In the genomic region with DNA sequence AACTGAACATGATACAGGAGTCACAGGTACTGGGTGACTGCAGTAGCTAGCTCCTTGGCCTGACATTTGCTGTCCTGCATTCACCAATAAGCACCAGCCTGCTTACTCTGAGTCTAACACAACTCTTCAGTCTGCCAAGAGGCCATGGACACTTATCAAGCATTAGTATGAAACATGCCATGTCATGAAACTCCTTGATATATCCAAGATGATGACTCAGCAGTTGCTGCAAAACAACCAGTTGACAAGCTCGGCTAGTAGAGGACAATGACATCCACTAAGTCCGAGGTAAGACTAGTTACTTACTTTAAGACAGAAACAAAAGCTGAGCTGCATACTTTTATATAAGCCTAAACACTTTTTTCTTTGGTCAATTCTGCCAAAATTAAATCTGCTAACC, we compare ENCODE assay signal across 8 mouse cellular contexts. TPM values are rescaled to one million over a fixed set of nuclear protein-coding genes. Genes with fewer than 3 reads are reported as not detected.
A peak's percentile ranks its signal among the peaks of the same experiment; 100 is the strongest.
DNase-seq lines count a peak whose midpoint lies in the region; ATAC-seq and TF ChIP-seq lines count a peak whose summit lies in the region.

No protein-coding gene starts in this region.

- H3K36me3 ChIP-seq in lung, postnatal 0 days (ENCODE audit: insufficient read depth, low read length): no peaks in the 10 kb centered on the region
- no peaks in the 10 kb centered on the region for H3K36me3 ChIP-seq in hindbrain, embryonic 14.5 days (replicated peaks; ENCODE audit: control insufficient read depth, insufficient read depth)
- H3K36me3 ChIP-seq in midbrain, embryonic 14.5 days (ENCODE audit: control insufficient read depth, insufficient read depth, low read length): no peaks in the 10 kb centered on the region

- no peaks in the 10 kb centered on the region for H3K27me3 ChIP-seq in lung, postnatal 0 days (replicated peaks; ENCODE audit: insufficient read depth, low read length)
- no peaks in the 10 kb centered on the region for H3K27me3 ChIP-seq in hindbrain, embryonic 14.5 days (ENCODE audit: control insufficient read depth, insufficient read depth, low read length)
- no peaks in the 10 kb centered on the region for H3K27me3 ChIP-seq in midbrain, embryonic 14.5 days (ENCODE audit: control insufficient read depth, insufficient read depth, low read length)

- TF ChIP-seq CTCF in lung, postnatal 0 days (IDR thresholded peaks at IDR 0.05): no peak

- 13% methylated on average over 2 of the region's 2 CpGs for WGBS in lung, postnatal 0 days
- 34% methylated on average over 2 of the region's 2 CpGs for WGBS in hindbrain, embryonic 14.5 days
- 23% methylated on average over 2 of the region's 2 CpGs for WGBS in midbrain, embryonic 14.5 days

- H3K27ac ChIP-seq in lung, postnatal 0 days (ENCODE audit: low read length): no peak overlapping the region
- no peak overlapping the region for H3K27ac ChIP-seq in hindbrain, embryonic 14.5 days
- no peak overlapping the region for H3K27ac ChIP-seq in midbrain, embryonic 14.5 days (replicated peaks; ENCODE audit: low read depth, low read length)

- no peak for TF ChIP-seq EP300 in lung, postnatal 0 days (IDR thresholded peaks at IDR 0.05)

- H3K4me1 ChIP-seq in lung, postnatal 0 days (ENCODE audit: insufficient read depth, low read depth, low read length): peaks cover 8% of the 10 kb centered on the region
- H3K4me1 ChIP-seq in hindbrain, embryonic 14.5 days (replicated peaks; ENCODE audit: control insufficient read depth, insufficient read depth, low read length): peaks cover 23% of the 10 kb centered on the region
- H3K4me1 ChIP-seq in midbrain, embryonic 14.5 days (ENCODE audit: control insufficient read depth, insufficient read depth, low read length): peaks cover 17% of the 10 kb centered on the region

- ATAC-seq in lung, postnatal 0 days: no peak
- no peak for ATAC-seq in hindbrain, embryonic 14.5 days (ENCODE audit: low FRiP score)
- no peak for ATAC-seq in midbrain, embryonic 14.5 days (ENCODE audit: low FRiP score, low TSS enrichment)
- no peak for ATAC-seq in cerebellum, adult (ENCODE audit: insufficient number of reproducible peaks, low FRiP score, low TSS enrichment)

- H3K4me2 ChIP-seq in lung, postnatal 0 days (replicated peaks; ENCODE audit: low read depth, low read length): no peak overlapping the region
- peak overlapping the region; percentile 91 for H3K4me2 ChIP-seq in hindbrain, embryonic 14.5 days (replicated peaks)
- H3K4me2 ChIP-seq in midbrain, embryonic 14.5 days (ENCODE audit: low read length): peak overlapping the region; percentile 83

- no peaks in the 10 kb centered on the region for H3K9me3 ChIP-seq in lung, postnatal 0 days (ENCODE audit: low read length)
- H3K9me3 ChIP-seq in hindbrain, embryonic 14.5 days (ENCODE audit: control insufficient read depth, low read length): no peaks in the 10 kb centered on the region
- no peaks in the 10 kb centered on the region for H3K9me3 ChIP-seq in midbrain, embryonic 14.5 days (ENCODE audit: control insufficient read depth, low read length)

- no peak overlapping the region for H3K9ac ChIP-seq in lung, postnatal 0 days (replicated peaks; ENCODE audit: low read depth)
- no peak overlapping the region for H3K9ac ChIP-seq in hindbrain, embryonic 14.5 days
- H3K9ac ChIP-seq in midbrain, embryonic 14.5 days (replicated peaks; ENCODE audit: low read length): no peak overlapping the region

- peak; percentile 60 for DNase-seq in lung, postnatal 0 days (ENCODE audit: low spot score)
- DNase-seq in lung, postnatal 4 days: no peak
- peak; percentile 4 for DNase-seq in brain, adult 2 months (ENCODE audit: low read depth, low spot score)
- DNase-seq in hindbrain, embryonic 14.5 days (ENCODE audit: low spot score): no peak
- DNase-seq in midbrain, embryonic 14.5 days: no peak
- DNase-seq in left cerebral cortex, adult 11 months (ENCODE audit: low spot score): no peak
- DNase-seq in kidney, postnatal 25 days: no peak

- 0 out of 2 replicates have a peak overlapping the region, but pooled peaks have one; percentile 0 for H3K4me3 ChIP-seq in lung, postnatal 0 days (ENCODE audit: low read depth, low read length)
- no peak overlapping the region for H3K4me3 ChIP-seq in hindbrain, embryonic 14.5 days (replicated peaks; ENCODE audit: low read length)
- 0 out of 2 replicates have a peak overlapping the region, but pooled peaks have one; percentile 12 for H3K4me3 ChIP-seq in midbrain, embryonic 14.5 days (replicated peaks; ENCODE audit: low read depth, low read length)

RNA-seq across cellular contexts. Expression of a gene that starts 2.5 kb away (rescaled TPM):
- 14.0 and 16.9 TPM in 2 replicates for polyA plus RNA-seq in lung, postnatal 0 days (2015; fragmentation: Nextera tagmentation; extraction: Ambion mirVana)
- 25.9 and 33.2 TPM in 2 replicates for polyA plus RNA-seq in hindbrain, embryonic 14.5 days (2014; fragmentation: Nextera tagmentation; extraction: Ambion mirVana)
- 30.2 and 30.4 TPM in 2 replicates for polyA plus RNA-seq in midbrain, embryonic 14.5 days (2014; fragmentation: Nextera tagmentation; extraction: Ambion mirVana)

RNA-seq across cellular contexts. Expression of a gene that starts 55.9 kb away (rescaled TPM):
- polyA plus RNA-seq in lung, postnatal 0 days (2015; fragmentation: Nextera tagmentation; extraction: Ambion mirVana): 12.7 and 13.0 TPM in 2 replicates
- 15.4 and 17.4 TPM in 2 replicates for polyA plus RNA-seq in hindbrain, embryonic 14.5 days (2014; fragmentation: Nextera tagmentation; extraction: Ambion mirVana)
- 19.2 and 27.0 TPM in 2 replicates for polyA plus RNA-seq in midbrain, embryonic 14.5 days (2014; fragmentation: Nextera tagmentation; extraction: Ambion mirVana)

Comparison
In these comparisons a context has a peak if more than half of its experiments do, and no peak if none do; other contexts are left out.
1. DNase-seq: peak in lung, postnatal 0 days (single experiment) and brain, adult 2 months (single experiment); none in lung, postnatal 4 days (0 of 2), hindbrain, embryonic 14.5 days (single experiment), midbrain, embryonic 14.5 days (single experiment), left cerebral cortex, adult 11 months (single experiment) and kidney, postnatal 25 days (0 of 2).